Mouse (Mus musculus): ENCODE data around the gene Zbed5. TPM values are rescaled to one million over a fixed set of nuclear protein-coding genes. Genes with fewer than 3 reads are reported as not detected.

Gene Zbed5
- polyA plus RNA-seq, 1 experiment from 2014 or later = 12.0 TPM

DNA sequence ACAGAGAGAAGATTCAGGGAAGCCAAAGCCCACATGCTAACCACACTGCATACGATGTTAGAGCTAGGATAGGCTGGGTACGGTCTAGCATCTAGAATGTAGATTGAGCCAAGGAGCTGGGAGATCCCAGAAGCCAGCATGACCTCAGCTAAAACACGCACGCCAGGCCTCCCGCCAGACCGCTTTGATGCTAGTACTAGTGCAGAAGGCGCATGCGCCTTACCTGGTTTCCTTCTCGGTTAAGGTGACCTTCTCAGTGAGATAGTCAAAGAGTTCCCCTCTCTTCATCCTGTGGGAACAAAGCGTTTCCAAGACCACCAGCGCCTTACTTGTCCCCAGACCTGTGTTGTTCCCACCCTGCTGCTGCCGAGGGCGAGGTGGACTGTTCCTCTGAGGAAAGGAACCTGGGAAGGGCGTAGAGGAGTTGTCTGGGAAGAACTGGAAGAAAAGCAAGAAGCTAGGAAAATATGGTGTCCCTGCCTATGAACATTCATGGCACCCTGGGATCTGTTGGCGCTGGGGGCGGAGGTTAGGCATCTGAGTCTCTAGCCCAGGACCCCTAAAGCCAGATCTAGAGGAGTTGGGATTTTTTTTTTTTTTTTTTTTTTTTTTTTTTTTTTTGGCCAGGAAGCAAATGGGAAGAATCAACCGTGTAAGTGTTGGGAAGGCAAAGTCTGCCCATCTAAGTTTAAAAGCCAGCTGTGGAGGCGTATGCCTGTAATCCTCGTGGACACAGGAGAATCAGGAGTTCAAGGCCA lies 26.1 kb upstream of the Zbed5 start:
- H3K4me3 ChIP-seq (ENCODE audit: low read depth, low read length) = no peak overlapping the region
- H3K27me3 ChIP-seq (ENCODE audit: control insufficient read depth, insufficient read depth, low read length) = no peaks in the 10 kb centered on the region
- no peak overlapping the region for H3K9ac ChIP-seq (replicated peaks; ENCODE audit: low read length)
- H3K9me3 ChIP-seq (replicated peaks; ENCODE audit: control insufficient read depth, low read length) = no peaks in the 10 kb centered on the region
- H3K27ac ChIP-seq (replicated peaks; ENCODE audit: low read depth, low read length) = no peak overlapping the region
- ATAC-seq (replicated peaks; ENCODE audit: insufficient number of reproducible peaks, low FRiP score, low TSS enrichment, low read depth) = no peak
- WGBS = 88% methylated on average over 19 of the region's 19 CpGs
- no peaks in the 10 kb centered on the region for H3K4me1 ChIP-seq (ENCODE audit: control insufficient read depth, insufficient read depth, low read length)
- H3K4me2 ChIP-seq (ENCODE audit: low read depth, low read length) = no peak overlapping the region
- no peak for DNase-seq (ENCODE audit: low spot score)
- H3K36me3 ChIP-seq (replicated peaks; ENCODE audit: control insufficient read depth, insufficient read depth, low read depth, low read length) = no peaks in the 10 kb centered on the region

DNA sequence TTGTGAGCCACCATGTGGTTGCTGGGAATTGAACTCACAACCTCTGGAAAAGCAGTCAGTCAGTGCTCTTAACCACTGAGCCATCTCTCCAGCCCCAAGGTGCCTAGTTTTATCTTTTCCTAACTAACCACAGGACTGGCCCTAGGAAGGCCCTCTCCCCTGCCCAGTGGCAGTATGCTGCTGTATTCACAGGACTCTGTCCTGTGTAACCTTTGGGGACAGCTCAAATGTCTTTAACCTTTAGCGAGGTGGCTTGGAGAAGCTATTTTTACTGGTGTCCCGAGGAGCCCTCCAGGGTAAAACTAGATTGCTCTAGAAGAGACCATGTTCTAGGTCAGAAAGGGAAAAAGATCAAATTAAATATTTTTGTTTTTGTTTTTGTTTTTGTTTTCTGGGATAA lies 24.3 kb upstream of the Zbed5 start:
- ATAC-seq (replicated peaks; ENCODE audit: insufficient number of reproducible peaks, low FRiP score, low TSS enrichment, low read depth) (no peak), DNase-seq (ENCODE audit: low spot score) (no peak)
- Histone ChIP-seq H3K27ac (replicated peaks; ENCODE audit: low read depth, low read length) (no peak overlapping the region), H3K9ac (replicated peaks; ENCODE audit: low read length) (no peak overlapping the region), H3K4me1 (ENCODE audit: control insufficient read depth, insufficient read depth, low read length) (no peaks in the 10 kb centered on the region), H3K4me2 (ENCODE audit: low read depth, low read length) (no peak overlapping the region), H3K27me3 (ENCODE audit: control insufficient read depth, insufficient read depth, low read length) (no peaks in the 10 kb centered on the region), H3K9me3 (replicated peaks; ENCODE audit: control insufficient read depth, low read length) (no peaks in the 10 kb centered on the region), H3K36me3 (replicated peaks; ENCODE audit: control insufficient read depth, insufficient read depth, low read depth, low read length) (no peaks in the 10 kb centered on the region), H3K4me3 (ENCODE audit: low read depth, low read length) (no peak overlapping the region)
- 74% methylated on average over 2 of the region's 2 CpGs for WGBS

DNA sequence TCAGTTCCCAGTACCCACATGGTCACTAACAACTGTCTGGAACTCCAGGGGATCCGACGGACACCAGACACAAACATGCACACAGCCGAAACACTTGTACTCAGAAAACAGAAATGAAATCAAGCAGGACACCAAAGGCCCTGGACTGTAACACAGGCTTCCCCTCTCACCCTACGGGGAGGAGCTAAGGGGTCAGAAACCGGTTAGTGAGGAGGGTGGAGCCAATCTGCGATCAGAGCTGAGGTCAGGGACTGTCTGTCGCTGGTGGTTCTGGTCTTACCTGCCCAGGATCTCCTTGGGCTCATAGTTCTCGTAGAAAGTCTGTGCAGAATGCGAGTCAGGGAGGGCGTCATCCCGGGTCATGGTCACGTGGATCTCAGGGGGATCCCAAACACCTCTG lies 21.6 kb upstream of the Zbed5 start:
- DNase-seq (ENCODE audit: low spot score) (no peak), ATAC-seq (replicated peaks; ENCODE audit: insufficient number of reproducible peaks, low FRiP score, low TSS enrichment, low read depth) (no peak)
- Histone ChIP-seq H3K4me3 (ENCODE audit: low read depth, low read length) (no peak overlapping the region), H3K9me3 (replicated peaks; ENCODE audit: control insufficient read depth, low read length) (no peaks in the 10 kb centered on the region), H3K36me3 (replicated peaks; ENCODE audit: control insufficient read depth, insufficient read depth, low read depth, low read length) (no peaks in the 10 kb centered on the region), H3K27ac (replicated peaks; ENCODE audit: low read depth, low read length) (no peak overlapping the region), H3K9ac (replicated peaks; ENCODE audit: low read length) (no peak overlapping the region), H3K4me2 (ENCODE audit: low read depth, low read length) (no peak overlapping the region), H3K27me3 (ENCODE audit: control insufficient read depth, insufficient read depth, low read length) (no peaks in the 10 kb centered on the region), H3K4me1 (ENCODE audit: control insufficient read depth, insufficient read depth, low read length) (no peaks in the 10 kb centered on the region)
- 81% methylated on average over 12 of the region's 12 CpGs for WGBS

DNA sequence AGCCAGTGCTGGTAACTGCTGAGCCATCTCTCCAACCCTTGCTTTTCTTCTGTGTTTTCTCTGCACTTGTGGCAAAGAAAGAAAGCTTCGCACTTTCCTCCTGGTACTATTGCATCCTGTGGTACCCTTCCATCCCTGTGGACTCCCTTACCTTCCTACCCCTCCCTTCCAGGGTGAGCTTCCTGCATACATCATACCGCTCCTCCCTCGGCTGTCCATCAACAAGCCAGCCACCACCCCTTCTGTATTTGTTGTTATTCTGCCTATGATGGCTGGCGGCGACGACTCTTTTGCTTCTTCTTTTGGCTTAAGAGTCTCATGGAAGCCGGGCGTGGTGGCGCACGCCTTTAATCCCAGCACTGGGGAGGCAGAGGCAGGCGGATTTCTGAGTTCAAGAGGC lies 20.4 kb upstream of the Zbed5 start:
- ATAC-seq (replicated peaks; ENCODE audit: insufficient number of reproducible peaks, low FRiP score, low TSS enrichment, low read depth) (no peak), DNase-seq (ENCODE audit: low spot score) (no peak)
- Histone ChIP-seq H3K4me3 (ENCODE audit: low read depth, low read length) (no peak overlapping the region), H3K27ac (replicated peaks; ENCODE audit: low read depth, low read length) (no peak overlapping the region), H3K4me2 (ENCODE audit: low read depth, low read length) (no peak overlapping the region), H3K9me3 (replicated peaks; ENCODE audit: control insufficient read depth, low read length) (no peaks in the 10 kb centered on the region), H3K4me1 (ENCODE audit: control insufficient read depth, insufficient read depth, low read length) (no peaks in the 10 kb centered on the region), H3K27me3 (ENCODE audit: control insufficient read depth, insufficient read depth, low read length) (no peaks in the 10 kb centered on the region), H3K9ac (replicated peaks; ENCODE audit: low read length) (no peak overlapping the region), H3K36me3 (replicated peaks; ENCODE audit: control insufficient read depth, insufficient read depth, low read depth, low read length) (no peaks in the 10 kb centered on the region)
- 79% methylated on average over 11 of the region's 11 CpGs for WGBS

DNA sequence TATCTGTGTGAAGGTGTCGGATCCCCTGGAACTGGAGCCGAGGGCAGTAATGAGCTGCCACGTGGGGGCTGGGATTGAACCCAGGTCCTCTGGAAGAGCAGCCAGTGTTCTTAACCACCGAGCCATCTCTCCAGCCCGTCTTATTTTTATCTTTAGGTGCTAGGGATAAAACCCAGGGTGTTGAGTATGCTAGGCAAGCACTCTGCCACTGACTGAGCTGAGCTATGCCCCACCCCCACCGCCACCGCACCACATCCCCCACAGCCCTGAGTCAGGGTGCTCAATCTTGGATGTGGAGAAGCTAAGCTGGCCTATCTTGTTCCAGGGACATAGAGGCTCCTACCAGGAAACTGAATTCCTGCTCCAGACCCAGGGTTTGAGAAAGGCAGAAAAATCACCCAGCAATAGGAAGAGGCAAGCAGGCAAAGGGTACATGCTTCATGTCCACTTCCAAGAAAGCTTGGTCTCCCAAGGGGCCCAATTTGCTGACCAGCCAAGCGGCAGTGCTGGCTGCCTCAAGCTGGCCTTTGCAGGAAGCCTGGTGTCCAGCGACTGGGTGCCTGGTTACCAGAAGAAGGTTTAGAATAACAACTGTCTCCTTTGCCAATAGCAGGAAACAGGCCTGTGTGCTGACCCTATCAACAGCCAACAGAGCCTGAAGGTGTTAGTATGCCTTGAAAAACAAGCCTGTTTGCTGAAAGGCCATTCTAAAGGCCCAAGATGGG lies 17.6 kb upstream of the Zbed5 start:
- Histone ChIP-seq H3K27ac (replicated peaks; ENCODE audit: low read depth, low read length) (no peak overlapping the region), H3K4me2 (ENCODE audit: low read depth, low read length) (no peak overlapping the region), H3K4me3 (ENCODE audit: low read depth, low read length) (no peak overlapping the region), H3K4me1 (ENCODE audit: control insufficient read depth, insufficient read depth, low read length) (no peaks in the 10 kb centered on the region), H3K9ac (replicated peaks; ENCODE audit: low read length) (no peak overlapping the region), H3K9me3 (replicated peaks; ENCODE audit: control insufficient read depth, low read length) (no peaks in the 10 kb centered on the region), H3K36me3 (replicated peaks; ENCODE audit: control insufficient read depth, insufficient read depth, low read depth, low read length) (peaks cover 10% of the 10 kb centered on the region), H3K27me3 (ENCODE audit: control insufficient read depth, insufficient read depth, low read length) (no peaks in the 10 kb centered on the region)
- WGBS = 66% methylated on average over 9 of the region's 9 CpGs
- DNase-seq (ENCODE audit: low spot score) (no peak), ATAC-seq (replicated peaks; ENCODE audit: insufficient number of reproducible peaks, low FRiP score, low TSS enrichment, low read depth) (no peak)

DNA sequence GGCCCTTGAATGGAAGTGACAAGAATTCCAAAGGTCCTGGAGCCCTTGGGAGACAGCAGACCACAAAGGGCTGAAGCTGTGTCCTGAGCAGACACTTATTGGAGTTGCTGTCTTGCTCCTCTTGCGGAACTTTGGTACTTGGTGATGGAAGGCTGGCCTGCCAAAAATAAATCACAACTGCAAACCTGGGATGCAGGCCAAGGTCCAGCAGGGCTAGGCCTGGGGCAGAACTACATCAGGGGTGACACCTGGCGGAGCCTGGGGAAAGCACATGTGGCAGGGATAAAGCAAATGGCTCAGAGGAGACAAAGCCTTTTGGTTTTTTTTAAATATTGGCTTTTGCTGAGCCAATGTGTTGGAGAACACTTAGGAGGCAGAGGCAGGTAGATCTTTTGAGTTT lies 16.6 kb upstream of the Zbed5 start:
- H3K9ac ChIP-seq (replicated peaks; ENCODE audit: low read length) = no peak overlapping the region
- no peak overlapping the region for H3K4me2 ChIP-seq (ENCODE audit: low read depth, low read length)
- no peaks in the 10 kb centered on the region for H3K9me3 ChIP-seq (replicated peaks; ENCODE audit: control insufficient read depth, low read length)
- 71% methylated on average over 2 of the region's 2 CpGs for WGBS
- H3K36me3 ChIP-seq (replicated peaks; ENCODE audit: control insufficient read depth, insufficient read depth, low read depth, low read length) = peaks cover 15% of the 10 kb centered on the region
- DNase-seq (ENCODE audit: low spot score) (peak; percentile 45), ATAC-seq (replicated peaks; ENCODE audit: insufficient number of reproducible peaks, low FRiP score, low TSS enrichment, low read depth) (no peak)
- H3K4me3 ChIP-seq (ENCODE audit: low read depth, low read length) = no peak overlapping the region
- no peaks in the 10 kb centered on the region for H3K4me1 ChIP-seq (ENCODE audit: control insufficient read depth, insufficient read depth, low read length)
- H3K27me3 ChIP-seq (ENCODE audit: control insufficient read depth, insufficient read depth, low read length) = no peaks in the 10 kb centered on the region
- H3K27ac ChIP-seq (replicated peaks; ENCODE audit: low read depth, low read length) = no peak overlapping the region

DNA sequence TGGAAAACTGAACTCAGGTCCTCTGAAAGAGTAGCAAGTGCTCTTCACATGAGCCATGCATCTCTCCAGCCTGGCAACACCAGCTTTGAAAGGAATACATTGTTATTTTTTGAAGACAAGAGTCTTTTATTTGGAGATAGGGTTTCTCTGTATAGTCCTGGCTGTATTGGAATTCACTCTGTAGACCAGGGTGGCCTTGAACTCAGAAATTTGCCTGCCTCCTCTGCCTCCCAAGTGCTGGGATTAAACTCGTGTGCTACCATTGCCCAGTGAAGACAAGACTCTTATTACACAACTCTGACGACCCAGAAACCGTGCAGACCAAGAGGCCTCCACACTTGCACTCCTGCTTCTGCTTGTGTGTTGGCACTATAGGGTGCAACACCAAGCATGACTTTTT lies 15.6 kb upstream of the Zbed5 start:
- whole genome bisulfite sequencing = 70% methylated on average over 3 of the region's 3 CpGs
- Histone ChIP-seq H3K36me3 (replicated peaks; ENCODE audit: control insufficient read depth, insufficient read depth, low read depth, low read length) (peaks cover 15% of the 10 kb centered on the region), H3K4me2 (ENCODE audit: low read depth, low read length) (no peak overlapping the region), H3K9me3 (replicated peaks; ENCODE audit: control insufficient read depth, low read length) (no peaks in the 10 kb centered on the region), H3K9ac (replicated peaks; ENCODE audit: low read length) (no peak overlapping the region), H3K4me3 (ENCODE audit: low read depth, low read length) (no peak overlapping the region), H3K27ac (replicated peaks; ENCODE audit: low read depth, low read length) (no peak overlapping the region), H3K27me3 (ENCODE audit: control insufficient read depth, insufficient read depth, low read length) (no peaks in the 10 kb centered on the region), H3K4me1 (ENCODE audit: control insufficient read depth, insufficient read depth, low read length) (no peaks in the 10 kb centered on the region)
- no peak for DNase-seq (ENCODE audit: low spot score)
- no peak for ATAC-seq (replicated peaks; ENCODE audit: insufficient number of reproducible peaks, low FRiP score, low TSS enrichment, low read depth)

DNA sequence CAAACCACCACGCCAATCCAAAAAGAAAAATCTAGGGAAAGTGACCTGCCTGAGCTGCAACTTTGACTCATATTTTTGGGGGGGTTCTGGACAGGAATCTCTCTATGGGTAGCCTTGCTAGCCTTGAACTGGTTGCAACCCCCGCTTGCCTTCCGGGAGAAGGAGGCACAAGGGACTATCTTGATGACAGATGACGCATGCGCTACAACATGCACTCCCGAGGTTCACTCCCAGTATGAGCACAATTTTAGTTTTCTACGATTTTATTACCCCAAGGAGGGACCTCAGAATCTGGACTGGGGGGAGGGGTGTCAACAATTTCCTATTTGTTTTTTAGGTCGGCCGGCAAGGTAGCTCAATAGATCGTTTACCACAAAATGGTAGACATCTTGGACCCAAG lies 9.3 kb upstream of the Zbed5 start:
- WGBS = 45% methylated on average over 10 of the region's 10 CpGs
- Histone ChIP-seq H3K9ac (replicated peaks; ENCODE audit: low read length) (peak overlapping the region; percentile 91), H3K4me2 (ENCODE audit: low read depth, low read length) (peak overlapping the region; percentile 80), H3K27ac (replicated peaks; ENCODE audit: low read depth, low read length) (no peak overlapping the region), H3K27me3 (ENCODE audit: control insufficient read depth, insufficient read depth, low read length) (no peaks in the 10 kb centered on the region), H3K4me3 (ENCODE audit: low read depth, low read length) (peak overlapping the region; percentile 80), H3K9me3 (replicated peaks; ENCODE audit: control insufficient read depth, low read length) (no peaks in the 10 kb centered on the region), H3K4me1 (ENCODE audit: control insufficient read depth, insufficient read depth, low read length) (no peaks in the 10 kb centered on the region), H3K36me3 (replicated peaks; ENCODE audit: control insufficient read depth, insufficient read depth, low read depth, low read length) (peaks cover 10% of the 10 kb centered on the region)
- DNase-seq (ENCODE audit: low spot score) = peak; percentile 12
- no peak for ATAC-seq (replicated peaks; ENCODE audit: insufficient number of reproducible peaks, low FRiP score, low TSS enrichment, low read depth)
